Mouse (Mus musculus): ENCODE results near the gene Wbp2nl. TPM values are rescaled to one million over a fixed set of nuclear protein-coding genes. Genes with fewer than 3 reads are reported as not detected.

Wbp2nl gene
- total and polyA plus RNA-seq, 2 experiments from 2014 or later, result 0.11 to 0.60 TPM

DNA sequence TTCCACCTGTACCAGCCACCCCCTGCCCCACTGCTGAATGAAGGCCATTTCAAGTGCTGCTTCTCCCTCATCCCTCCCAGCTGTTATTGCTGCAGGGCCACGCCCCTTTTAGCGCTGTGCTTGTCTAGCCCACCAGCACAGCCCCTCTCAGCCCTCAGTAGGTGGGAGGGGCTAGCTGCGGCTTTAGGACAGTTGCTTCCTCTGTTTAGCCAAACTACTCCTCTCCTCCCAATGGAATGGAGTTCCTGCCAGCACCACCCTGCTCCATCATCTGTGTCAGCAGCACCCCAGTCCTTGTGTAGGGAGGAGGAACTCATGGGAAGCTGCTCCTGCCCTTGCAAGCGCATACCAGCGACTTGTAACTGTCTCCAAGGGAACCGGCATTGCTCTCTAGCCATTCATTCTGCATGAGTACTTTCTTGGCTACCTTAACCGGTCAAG is 5.5 kb upstream of the Wbp2nl start:
- Histone ChIP-seq H3K4me1 (ENCODE audit: insufficient read depth, low read length) (peaks cover 5% of the 10 kb centered on the region; the same call in 1 of the 2 replicates), H3K9me3 (ENCODE audit: low read length) (no peaks in the 10 kb centered on the region), H3K27ac (ENCODE audit: low read depth, low read length) (peak overlapping the region; percentile 47; the same call in 1 of the 2 replicates), H3K4me3 (ENCODE audit: low read depth, low read length) (no peak overlapping the region), H3K9ac (replicated peaks; ENCODE audit: low read length, poor library complexity, severe bottlenecking) (no peak overlapping the region), H3K27me3 (ENCODE audit: insufficient read depth, low read length) (no peaks in the 10 kb centered on the region), H3K36me3 (ENCODE audit: insufficient read depth, low read length) (peaks cover 25% of the 10 kb centered on the region), H3K4me2 (ENCODE audit: low read depth, low read length, poor library complexity, severe bottlenecking) (no peak overlapping the region)
- 3% methylated on average over 7 of the region's 7 CpGs for whole genome bisulfite sequencing
- no peak for TF ChIP-seq CTCF (IDR thresholded peaks at IDR 0.05)
- ATAC-seq (ENCODE audit: low FRiP score) (peak; percentile 65), DNase-seq (ENCODE audit: low spot score) (peak; percentile 76)

DNA sequence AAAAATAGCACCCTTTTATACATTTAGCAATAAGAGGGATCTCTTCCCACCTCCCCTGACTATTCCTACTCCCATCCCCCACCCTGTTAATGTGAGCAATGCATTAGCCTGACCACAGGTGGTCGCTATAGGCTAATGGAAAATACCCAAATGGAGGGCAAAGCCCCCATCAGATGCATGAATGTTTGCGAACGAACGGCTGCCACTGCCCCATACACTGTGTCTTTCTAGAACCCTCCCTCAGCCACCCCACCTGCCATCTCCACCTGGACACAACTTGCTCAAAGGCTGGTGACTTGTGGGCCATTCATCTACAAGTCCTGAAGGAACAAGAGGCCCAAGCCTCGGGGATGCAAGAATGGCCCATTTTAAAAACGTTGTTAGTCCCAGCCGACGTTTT is 4.7 kb upstream of the Wbp2nl start:
- 34% methylated on average over 8 of the region's 8 CpGs for whole genome bisulfite sequencing
- peak; percentile 85 for TF ChIP-seq CTCF (IDR thresholded peaks at IDR 0.05)
- H3K9ac ChIP-seq (replicated peaks; ENCODE audit: low read length, poor library complexity, severe bottlenecking), result no peak overlapping the region
- no peaks in the 10 kb centered on the region for H3K27me3 ChIP-seq (ENCODE audit: insufficient read depth, low read length)
- ATAC-seq (ENCODE audit: low FRiP score), result no peak
- H3K27ac ChIP-seq (ENCODE audit: low read depth, low read length), result peak overlapping the region; percentile 55; the same call in 1 of the 2 replicates
- no peaks in the 10 kb centered on the region for H3K9me3 ChIP-seq (ENCODE audit: low read length)
- H3K4me3 ChIP-seq (ENCODE audit: low read depth, low read length), result no peak overlapping the region
- H3K4me2 ChIP-seq (ENCODE audit: low read depth, low read length, poor library complexity, severe bottlenecking), result no peak overlapping the region
- peak; percentile 83 for DNase-seq (ENCODE audit: low spot score)
- H3K36me3 ChIP-seq (ENCODE audit: insufficient read depth, low read length), result peaks cover 18% of the 10 kb centered on the region
- peaks cover 5% of the 10 kb centered on the region; the same call in 1 of the 2 replicates for H3K4me1 ChIP-seq (ENCODE audit: insufficient read depth, low read length)

DNA sequence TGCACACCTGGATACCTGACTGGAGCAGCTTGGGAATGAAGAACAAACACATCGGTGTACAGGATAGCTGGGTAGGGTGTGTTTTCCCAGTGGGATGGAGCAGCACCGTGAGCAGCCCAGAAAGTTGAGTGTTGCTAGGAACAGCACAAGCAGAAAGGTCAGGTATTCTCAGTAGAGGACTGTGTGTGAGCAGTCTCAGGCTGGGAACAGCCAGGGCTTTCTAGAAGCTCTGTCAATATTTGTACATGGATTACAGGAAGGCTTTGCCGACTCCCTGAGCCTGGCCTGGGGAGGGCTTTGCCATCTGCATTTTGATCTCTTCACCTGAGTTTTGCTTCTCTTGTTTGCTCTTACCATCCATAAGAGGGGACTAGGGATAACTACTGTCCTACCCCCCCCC is 8.4 kb downstream of the Wbp2nl start:
- Histone ChIP-seq H3K9ac (replicated peaks; ENCODE audit: low read length, poor library complexity, severe bottlenecking) (no peak overlapping the region), H3K9me3 (ENCODE audit: low read length) (no peaks in the 10 kb centered on the region), H3K4me1 (ENCODE audit: insufficient read depth, low read length) (no peaks in the 10 kb centered on the region), H3K27me3 (ENCODE audit: insufficient read depth, low read length) (no peaks in the 10 kb centered on the region), H3K36me3 (ENCODE audit: insufficient read depth, low read length) (no peaks in the 10 kb centered on the region), H3K4me2 (ENCODE audit: low read depth, low read length, poor library complexity, severe bottlenecking) (no peak overlapping the region), H3K4me3 (ENCODE audit: low read depth, low read length) (no peak overlapping the region), H3K27ac (ENCODE audit: low read depth, low read length) (no peak overlapping the region)
- no peak for ATAC-seq (ENCODE audit: low FRiP score)
- 75% methylated on average over 3 of the region's 3 CpGs for WGBS
- no peak for TF ChIP-seq CTCF (IDR thresholded peaks at IDR 0.05)
- no peak for DNase-seq (ENCODE audit: low spot score)

- DNase-seq (ENCODE audit: low spot score) (no peak), ATAC-seq (ENCODE audit: low FRiP score) (no peak)
- no peaks in the 10 kb centered on the region for H3K27me3 ChIP-seq (ENCODE audit: insufficient read depth, low read length)
- H3K36me3 ChIP-seq (ENCODE audit: insufficient read depth, low read length), result no peaks in the 10 kb centered on the region
- no peak overlapping the region for H3K4me3 ChIP-seq (ENCODE audit: low read depth, low read length)
- H3K4me1 ChIP-seq (ENCODE audit: insufficient read depth, low read length), result no peaks in the 10 kb centered on the region
- no peak for TF ChIP-seq CTCF (IDR thresholded peaks at IDR 0.05)
- no peaks in the 10 kb centered on the region for H3K9me3 ChIP-seq (ENCODE audit: low read length)
- H3K4me2 ChIP-seq (ENCODE audit: low read depth, low read length, poor library complexity, severe bottlenecking), result no peak overlapping the region
- H3K27ac ChIP-seq (ENCODE audit: low read depth, low read length), result no peak overlapping the region
- WGBS, result 81% methylated on average over 3 of the region's 3 CpGs
- H3K9ac ChIP-seq (replicated peaks; ENCODE audit: low read length, poor library complexity, severe bottlenecking), result no peak overlapping the region
Measured at GRCm38 (mm10) chr15:82308416-82308815, 9.7 kb downstream of the Wbp2nl start.

DNA sequence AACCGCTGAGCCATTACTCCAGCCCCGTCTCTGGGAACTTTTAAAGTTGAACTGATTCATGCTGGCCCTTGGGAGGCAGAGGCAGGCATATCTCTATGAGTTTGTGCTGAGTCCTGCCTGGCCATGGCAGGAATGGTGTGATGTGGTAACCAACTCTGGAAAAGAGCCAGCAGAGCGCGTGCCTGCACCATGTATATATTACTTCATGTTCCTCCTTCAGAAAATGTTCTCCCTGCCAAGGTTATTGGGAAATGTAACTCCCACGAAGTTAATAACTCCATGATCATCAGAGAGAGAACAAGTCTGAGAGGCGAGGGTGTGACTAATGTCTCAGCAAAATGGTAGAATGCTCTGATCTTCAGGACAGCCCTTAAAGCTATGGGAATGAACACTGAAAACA is 19.1 kb downstream of the Wbp2nl start:
- ATAC-seq (ENCODE audit: low FRiP score), result no peak
- no peaks in the 10 kb centered on the region for H3K27me3 ChIP-seq (ENCODE audit: insufficient read depth, low read length)
- WGBS, result 87% methylated on average over 6 of the region's 6 CpGs

DNA sequence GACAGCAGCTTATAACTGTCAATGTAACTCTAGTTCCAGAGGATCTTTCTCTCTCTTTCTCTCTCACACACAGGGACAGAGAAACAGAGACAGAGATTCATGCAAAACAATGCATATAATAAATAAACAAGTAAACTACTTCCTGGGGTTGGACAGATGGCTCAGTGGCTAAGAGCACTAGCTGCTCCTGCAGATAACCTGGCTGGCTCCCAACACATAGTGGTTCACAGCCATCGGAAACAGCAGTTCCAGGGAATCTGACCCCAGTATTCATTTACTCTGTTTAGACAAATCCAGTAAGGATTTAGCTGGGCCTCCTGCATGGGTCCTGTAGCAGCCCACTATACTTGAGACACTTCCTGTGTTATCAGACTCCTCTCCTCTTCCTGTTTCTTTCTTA is 20.9 kb downstream of the Wbp2nl start:
- Histone ChIP-seq H3K27me3 (ENCODE audit: insufficient read depth, low read length) (no peaks in the 10 kb centered on the region), H3K4me1 (ENCODE audit: insufficient read depth, low read length) (no peaks in the 10 kb centered on the region), H3K4me3 (ENCODE audit: low read depth, low read length) (no peak overlapping the region), H3K4me2 (ENCODE audit: low read depth, low read length, poor library complexity, severe bottlenecking) (no peak overlapping the region), H3K9ac (replicated peaks; ENCODE audit: low read length, poor library complexity, severe bottlenecking) (no peak overlapping the region), H3K36me3 (ENCODE audit: insufficient read depth, low read length) (no peaks in the 10 kb centered on the region), H3K9me3 (ENCODE audit: low read length) (no peaks in the 10 kb centered on the region), H3K27ac (ENCODE audit: low read depth, low read length) (no peak overlapping the region)
- WGBS, result 79% methylated on average over 1 of the region's 1 CpGs
- ATAC-seq (ENCODE audit: low FRiP score) (no peak), DNase-seq (ENCODE audit: low spot score) (no peak)
- TF ChIP-seq CTCF (IDR thresholded peaks at IDR 0.05), result no peak

More for the DNA sequence above, 19.1 kb downstream of the Wbp2nl start:
- H3K4me2 ChIP-seq (ENCODE audit: low read depth, low read length, poor library complexity, severe bottlenecking), result no peak overlapping the region
- no peak overlapping the region for H3K9ac ChIP-seq (replicated peaks; ENCODE audit: low read length, poor library complexity, severe bottlenecking)
- H3K27ac ChIP-seq (ENCODE audit: low read depth, low read length), result no peak overlapping the region
- no peak for DNase-seq (ENCODE audit: low spot score)
- no peak for TF ChIP-seq CTCF (IDR thresholded peaks at IDR 0.05)
- no peak overlapping the region for H3K4me3 ChIP-seq (ENCODE audit: low read depth, low read length)
- no peaks in the 10 kb centered on the region for H3K9me3 ChIP-seq (ENCODE audit: low read length)
- H3K36me3 ChIP-seq (ENCODE audit: insufficient read depth, low read length), result no peaks in the 10 kb centered on the region
- no peaks in the 10 kb centered on the region for H3K4me1 ChIP-seq (ENCODE audit: insufficient read depth, low read length)
